Mouse (Mus musculus): ENCODE results near the gene Auts2.

The Auts2 gene

GRCm38 (mm10) chr5:131906313-131906712 is 636.8 kb downstream of the Auts2 start:
- DNase-seq (ENCODE audit: low spot score) = no peak

GRCm38 (mm10) chr5:131904478-131904877 is 638.7 kb downstream of the Auts2 start:
- no peak for DNase-seq (ENCODE audit: low spot score)

- no peak for DNase-seq (ENCODE audit: low spot score)
Measured at GRCm38 (mm10) chr5:131898048-131898638, 645.0 kb downstream of the Auts2 start.

DNA sequence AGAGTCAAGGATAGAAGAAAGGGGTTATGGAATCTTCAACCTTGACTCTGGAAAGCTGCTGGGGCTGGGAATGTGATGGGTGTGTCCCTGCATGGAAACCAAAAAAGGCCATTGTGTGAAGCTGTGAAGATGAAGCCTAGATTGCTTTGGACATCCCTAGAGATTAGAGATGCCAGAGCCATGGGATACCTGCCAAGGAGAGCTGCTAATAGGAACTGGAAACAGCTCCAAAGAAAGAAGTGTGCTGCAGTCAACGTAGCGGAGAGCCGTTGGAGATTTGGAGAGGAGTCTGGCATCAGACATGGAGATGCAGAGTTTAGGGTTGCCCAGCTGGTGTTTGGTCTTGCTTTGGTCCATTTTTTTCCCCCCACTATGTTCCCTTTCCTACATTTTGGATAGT is 656.5 kb downstream of the Auts2 start:
- DNase-seq (ENCODE audit: low spot score) = no peak

GRCm38 (mm10) chr5:131876569-131876968 is 666.6 kb downstream of the Auts2 start:
- DNase-seq (ENCODE audit: low spot score) = no peak

GRCm38 (mm10) chr5:131875976-131876375 is 667.2 kb downstream of the Auts2 start:
- no peak for DNase-seq (ENCODE audit: low spot score)

GRCm38 (mm10) chr5:131873116-131873515 is 670.0 kb downstream of the Auts2 start:
- no peak for DNase-seq (ENCODE audit: low spot score)

GRCm38 (mm10) chr5:131869711-131870499 is 673.2 kb downstream of the Auts2 start:
- no peak for DNase-seq (ENCODE audit: low spot score)

DNA sequence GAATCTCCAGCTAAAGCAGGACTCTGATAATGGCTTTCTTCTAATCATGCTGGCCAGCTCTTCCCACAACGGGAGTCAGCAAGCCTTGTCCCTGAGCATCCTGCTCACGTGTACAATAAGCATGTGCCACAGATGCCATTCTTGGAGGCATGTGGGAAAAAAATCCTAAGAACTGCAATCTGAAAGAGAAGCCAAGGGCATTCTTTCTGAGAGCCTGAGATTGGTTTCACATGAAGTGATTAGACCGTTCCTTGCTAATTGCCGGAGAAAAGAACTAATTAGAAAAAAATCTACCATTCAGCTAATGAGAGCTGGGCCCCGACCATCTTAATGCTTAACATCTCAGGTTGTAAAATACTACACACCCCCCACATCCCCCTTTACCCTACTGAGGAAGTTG is 677.9 kb downstream of the Auts2 start:
- DNase-seq (ENCODE audit: low spot score) = no peak

GRCm38 (mm10) chr5:131857976-131858375 is 685.2 kb downstream of the Auts2 start:
- DNase-seq (ENCODE audit: low spot score) = no peak

GRCm38 (mm10) chr5:131855358-131855757 is 687.8 kb downstream of the Auts2 start:
- peak; percentile 17 for DNase-seq (ENCODE audit: low spot score)

DNA sequence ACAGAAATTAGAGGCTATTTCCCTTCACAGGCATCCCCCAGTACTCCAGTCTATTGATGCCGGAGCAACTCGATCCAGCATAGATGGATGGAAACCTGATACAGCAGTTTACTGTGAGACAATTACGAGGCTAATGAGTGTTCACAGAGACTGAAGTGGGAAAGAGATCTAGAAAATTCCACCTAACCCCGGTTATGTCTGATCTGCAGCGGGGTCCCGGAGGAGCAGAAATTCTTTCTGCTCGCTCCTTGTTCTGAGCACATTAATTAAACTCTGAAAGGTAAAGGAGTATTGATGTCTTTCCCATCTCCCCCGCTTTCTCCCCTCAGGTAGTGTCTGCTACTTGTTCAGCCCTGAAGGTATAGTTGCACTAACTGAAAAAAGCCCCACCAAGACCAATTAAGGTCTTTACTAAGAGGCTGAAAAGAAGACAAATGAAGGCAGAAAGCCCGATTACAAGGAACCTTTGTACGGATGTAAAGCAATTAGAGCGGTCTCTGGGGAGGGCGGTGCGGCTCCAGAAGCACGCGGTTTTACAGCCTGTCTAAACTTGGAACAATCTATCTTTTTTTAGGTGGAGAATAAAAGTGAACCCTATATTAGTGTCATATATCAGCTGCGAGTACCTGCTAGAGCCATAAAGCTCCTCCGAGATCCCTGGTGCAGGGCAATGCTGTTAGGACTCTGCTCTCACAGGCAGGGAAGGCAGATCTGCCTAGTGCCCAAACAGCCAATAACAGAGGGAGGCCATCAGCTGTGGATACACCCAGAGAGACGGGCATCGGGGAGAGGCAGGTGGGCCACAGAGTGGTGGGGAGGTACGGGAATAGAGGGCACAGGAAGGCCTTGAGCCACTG is 691.3 kb downstream of the Auts2 start:
- no peak for DNase-seq (ENCODE audit: low spot score)

DNA sequence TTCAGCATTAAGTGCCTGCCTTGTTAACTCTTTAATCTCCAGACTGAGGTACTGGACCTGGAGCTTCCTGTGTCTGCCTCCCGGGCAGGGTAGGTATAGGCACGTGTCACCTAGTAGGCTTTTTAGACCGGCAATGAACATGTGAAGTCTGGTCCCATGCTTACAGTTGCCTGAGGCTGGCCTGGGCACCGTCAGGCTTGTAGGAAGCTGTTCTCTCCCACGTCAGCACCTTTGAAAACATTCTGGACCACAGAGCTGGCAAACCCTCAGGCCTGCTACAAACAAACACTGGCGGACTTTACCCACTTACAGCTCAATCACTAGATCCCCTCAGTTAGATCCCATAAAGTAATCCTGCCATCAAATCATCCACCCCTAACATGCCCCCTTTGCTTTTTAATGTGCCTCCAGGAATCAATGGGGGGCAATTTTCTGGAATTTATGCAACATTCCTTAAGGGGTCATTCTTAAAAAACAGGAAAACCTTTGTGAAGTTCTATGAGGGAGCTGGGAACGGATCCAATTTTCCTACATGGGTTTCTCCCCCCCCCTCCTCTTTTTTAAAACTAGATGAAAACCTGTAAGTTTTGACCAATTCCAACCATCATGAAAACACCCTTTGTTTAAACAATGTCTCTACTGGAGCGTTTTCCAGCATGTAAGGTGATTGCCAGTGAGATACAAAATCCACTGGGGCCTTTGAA is 692.4 kb downstream of the Auts2 start:
- DNase-seq (ENCODE audit: low spot score) = no peak

DNA sequence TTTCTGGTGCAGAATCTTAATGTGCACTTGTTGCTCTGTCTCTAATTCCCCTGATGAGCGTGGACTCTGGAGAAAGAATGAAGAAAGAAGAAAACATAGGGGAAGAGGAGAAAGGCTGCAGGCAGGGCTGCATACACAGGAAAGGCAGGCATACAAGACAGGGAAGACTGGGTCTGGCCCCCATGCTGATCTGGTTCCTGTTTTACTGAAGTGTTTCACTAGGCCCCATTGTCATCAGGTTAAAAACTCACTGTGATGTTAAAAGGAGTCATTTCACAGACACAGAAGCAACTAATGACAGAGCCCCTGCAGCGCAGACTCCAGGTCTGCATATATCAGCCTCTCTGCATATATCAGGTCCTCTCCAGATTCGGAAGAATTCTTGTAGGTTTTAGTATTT is 693.5 kb downstream of the Auts2 start:
- no peak for DNase-seq (ENCODE audit: low spot score)

- DNase-seq (ENCODE audit: low spot score) = no peak
Measured at GRCm38 (mm10) chr5:131844519-131844800, 698.7 kb downstream of the Auts2 start.

DNA sequence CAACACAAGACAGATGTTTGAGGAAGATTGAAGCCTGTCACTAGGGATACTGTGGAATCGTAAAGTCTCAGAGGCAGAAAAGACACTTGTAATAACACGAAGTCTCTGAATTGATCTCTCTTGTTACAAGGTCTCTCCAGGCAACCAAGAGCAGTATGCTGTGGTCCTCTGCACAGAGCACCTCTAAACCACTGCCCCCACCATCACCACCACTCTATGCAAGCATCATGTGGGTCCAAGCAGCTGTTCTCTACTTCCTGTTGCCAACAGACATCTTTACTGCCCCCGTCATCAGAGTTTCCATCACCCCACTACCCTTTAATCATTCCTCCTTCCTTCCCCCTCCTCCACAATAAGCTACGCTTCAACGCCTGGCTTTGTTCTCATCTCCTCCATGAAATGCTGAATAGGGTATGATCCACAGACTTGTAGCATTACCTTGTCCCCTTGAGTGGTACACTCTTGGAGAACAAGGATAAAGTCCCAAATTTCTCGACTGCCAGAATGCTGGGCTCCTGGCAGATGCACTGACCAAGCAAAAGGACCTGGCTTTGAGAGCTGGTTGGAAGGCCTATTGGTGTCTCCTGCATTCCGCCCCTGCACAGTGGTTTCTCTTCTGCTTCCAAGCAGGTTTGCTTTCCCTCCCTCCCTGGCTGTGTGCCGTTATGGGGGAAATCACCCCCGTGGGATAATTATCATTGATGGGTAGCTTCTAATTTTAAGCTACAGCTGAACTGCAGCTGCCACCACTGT is 699.2 kb downstream of the Auts2 start:
- DNase-seq (ENCODE audit: low spot score) = no peak

DNA sequence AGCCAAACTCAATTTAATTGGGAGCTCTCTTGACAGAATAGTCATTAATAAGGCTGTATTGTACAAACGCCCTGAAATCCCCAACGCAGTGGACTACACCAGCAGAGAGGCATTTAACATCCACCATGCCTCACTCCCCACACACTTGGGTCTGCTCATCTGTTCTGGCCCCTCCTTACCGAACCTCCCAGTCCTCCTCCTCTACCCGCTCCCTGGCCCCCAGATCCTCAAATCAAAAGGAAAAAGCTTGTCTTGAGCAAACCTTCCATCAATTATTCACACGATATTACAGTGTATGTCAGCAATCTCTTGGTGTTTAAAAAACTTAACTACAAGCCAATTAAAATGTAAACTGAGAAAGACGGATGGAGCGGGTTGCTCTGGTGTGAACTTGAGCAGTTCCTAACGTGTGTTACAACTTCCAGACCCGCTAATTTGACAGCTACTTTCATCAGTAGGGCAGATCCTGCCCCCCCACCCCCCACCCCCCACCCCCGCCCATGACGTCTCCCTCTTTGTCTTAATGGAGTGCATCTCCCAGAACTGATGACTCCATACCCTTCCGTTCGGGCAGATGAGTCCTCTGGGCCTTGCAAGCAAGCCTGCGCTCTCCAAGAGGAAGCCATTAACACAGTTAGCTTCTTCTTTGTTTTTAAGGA is 703.4 kb downstream of the Auts2 start:
- no peak for DNase-seq (ENCODE audit: low spot score)

DNA sequence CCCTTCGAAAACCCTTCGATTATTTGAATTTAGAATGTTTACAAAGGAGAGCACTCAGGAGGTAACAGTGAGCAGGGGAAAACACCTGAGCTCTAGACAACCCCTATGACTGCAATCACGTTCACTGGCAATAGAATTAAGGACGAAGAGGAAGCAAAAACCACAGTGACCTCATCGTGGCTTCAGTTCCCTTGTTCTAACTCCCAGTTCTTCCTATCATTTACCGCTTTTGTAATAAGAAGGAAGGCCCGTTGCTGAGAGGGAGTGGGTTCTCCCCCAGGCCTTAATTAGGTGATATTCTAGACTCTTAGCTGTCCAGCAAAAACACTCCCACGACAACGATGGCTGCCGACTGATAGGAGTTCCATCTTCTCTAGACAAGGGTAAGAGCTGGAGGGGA is 704.1 kb downstream of the Auts2 start:
- no peak for DNase-seq (ENCODE audit: low spot score)

GRCm38 (mm10) chr5:131838064-131838463 is 705.1 kb downstream of the Auts2 start:
- DNase-seq (ENCODE audit: low spot score) = no peak

GRCm38 (mm10) chr5:131836014-131836735 is 707.0 kb downstream of the Auts2 start:
- no peak for DNase-seq (ENCODE audit: low spot score)

Measured in testis, postnatal 14 days (tissue).